Mouse (Mus musculus) cortical plate, adult 2 months (tissue): Measurements from ENCODE around the gene Ebpl. TPM values are rescaled to one million over a fixed set of nuclear protein-coding genes. Genes with fewer than 3 reads are reported as not detected.
"Not testable (repeated sequence)": the region's sequence is repeated elsewhere in the genome, so short reads cannot be mapped to it uniquely, and the experiment has no call there.

ENCODE experiments used
- H3K27ac ChIP-seq: fragments of 200-500 bp; 2 replicates; pipeline ENCODE4 v1.5.1; 2012; ENCODE audit warnings: low read length, control low read depth, inconsistent platforms; ENCODE audit not compliant: insufficient read depth
- H3K4me1 ChIP-seq: fragments of 200-500 bp; 2 replicates; pipeline ENCODE4 v1.6.1; 2011; ENCODE audit warnings: low read length; ENCODE audit not compliant: control insufficient read depth, insufficient read depth
- H3K4me3 ChIP-seq: fragments of 200-500 bp; 2 replicates; pipeline ENCODE4 v1.5.1; 2011; ENCODE audit warnings: mild to moderate bottlenecking, low read length, control low read depth; ENCODE audit not compliant: insufficient read depth
- CTCF ChIP-seq: fragments of 200-500 bp; IDR thresholded peaks from 2 replicates; pipeline ENCODE4 v1.5.1; 2011; ENCODE audit warnings: mild to moderate bottlenecking, control low read depth, low read length; ENCODE audit not compliant: insufficient read depth; ENCODE audit errors: extremely low read depth
- POLR2A ChIP-seq: fragments of 200-500 bp; IDR thresholded peaks from 2 replicates; pipeline ENCODE4 v1.6.1; 2011; ENCODE audit warnings: mild to moderate bottlenecking, low read length, control low read depth; ENCODE audit not compliant: insufficient read depth; ENCODE audit errors: extremely low read depth
- polyA plus RNA-seq: library from polyadenylated mRNA; depleted of rRNA; stranded (reverse); fragments of >200 nt; gene quantifications from 2 replicates; pipeline ENCODE4 v1.2.3, GENCODE M21; 2012

Ebpl gene
- polyA plus RNA-seq, 1 experiment: 3.9 TPM

- Histone ChIP-seq H3K4me3 (no peak overlapping the region), H3K27ac (no peak overlapping the region), H3K4me1 (no peaks in the 10 kb centered on the region)
- no peak for TF ChIP-seq POLR2A
- no peak for TF ChIP-seq CTCF
Observed at GRCm38 (mm10) chr14:61330591-61330990, 29.6 kb downstream of the Ebpl start.

DNA sequence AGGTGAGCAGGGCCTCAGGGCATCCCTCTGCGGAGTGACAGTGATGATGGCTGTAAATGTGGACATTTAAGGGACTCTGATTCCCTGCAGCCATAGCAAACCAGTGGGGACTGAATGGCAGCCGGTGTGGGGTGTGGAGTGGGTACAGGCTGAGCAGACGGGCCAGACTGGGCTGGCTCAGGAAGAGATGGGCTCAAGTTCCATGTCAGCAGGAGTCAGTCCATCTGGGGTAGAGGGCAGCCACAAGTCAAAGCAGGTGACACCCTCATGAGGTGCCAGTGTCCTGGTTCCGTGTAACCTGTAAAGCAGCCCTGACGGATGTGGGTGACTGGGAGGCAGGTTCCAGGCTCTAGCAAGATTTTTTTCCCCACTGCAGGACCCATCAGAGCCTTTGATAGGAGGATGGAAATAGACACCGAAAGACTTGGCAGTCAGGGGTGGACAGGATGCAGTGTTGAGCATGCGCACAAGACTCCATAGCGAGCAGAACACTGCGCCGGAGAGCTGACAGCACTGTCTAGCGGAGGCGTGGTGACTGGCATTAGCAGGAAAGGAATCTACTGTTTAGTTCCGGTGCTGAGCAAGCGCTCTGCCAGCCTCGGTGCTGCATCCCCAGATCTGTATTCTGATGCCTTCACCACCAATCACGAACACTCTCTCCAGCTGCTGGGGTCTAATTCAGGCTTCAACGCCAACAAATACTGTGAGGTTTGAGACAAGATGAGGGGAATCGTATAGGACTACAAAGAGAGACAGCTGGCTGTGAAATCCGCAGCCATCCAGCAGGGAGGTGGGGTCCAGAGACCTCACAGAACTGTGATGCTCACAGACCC is 32.4 kb downstream of the Ebpl start:
- H3K27ac ChIP-seq: peak overlapping the region; percentile 83
- no peaks in the 10 kb centered on the region for H3K4me1 ChIP-seq
- peak; percentile 75 for TF ChIP-seq POLR2A
- TF ChIP-seq CTCF: no peak
- H3K4me3 ChIP-seq: 0 out of 2 replicates have a peak overlapping the region, but pooled peaks have one; percentile 0

DNA sequence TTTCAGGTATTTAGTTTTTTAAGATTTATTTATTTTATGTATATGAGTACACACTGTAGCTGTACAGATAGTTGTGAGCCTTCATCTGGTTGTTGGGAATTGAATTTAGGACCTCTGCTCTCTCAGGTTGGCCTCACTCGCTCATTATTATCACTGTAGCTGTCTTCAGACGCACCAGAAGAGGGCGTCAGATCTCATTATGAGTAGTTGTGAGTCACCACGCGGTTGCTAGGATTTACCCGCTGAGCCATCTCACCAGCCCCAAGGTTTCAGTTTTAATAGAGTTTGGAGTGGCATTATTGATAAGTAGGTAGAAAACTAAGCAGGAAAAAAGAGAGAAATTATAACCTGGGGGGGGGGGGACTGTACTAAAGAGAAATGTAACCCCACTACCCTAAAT is 33.2 kb downstream of the Ebpl start:
- not testable (repeated sequence) for H3K4me3 ChIP-seq, H3K27ac ChIP-seq, H3K4me1 ChIP-seq
- 0 out of 2 replicates have a peak, but pooled peaks have one; percentile 3 for TF ChIP-seq CTCF

DNA sequence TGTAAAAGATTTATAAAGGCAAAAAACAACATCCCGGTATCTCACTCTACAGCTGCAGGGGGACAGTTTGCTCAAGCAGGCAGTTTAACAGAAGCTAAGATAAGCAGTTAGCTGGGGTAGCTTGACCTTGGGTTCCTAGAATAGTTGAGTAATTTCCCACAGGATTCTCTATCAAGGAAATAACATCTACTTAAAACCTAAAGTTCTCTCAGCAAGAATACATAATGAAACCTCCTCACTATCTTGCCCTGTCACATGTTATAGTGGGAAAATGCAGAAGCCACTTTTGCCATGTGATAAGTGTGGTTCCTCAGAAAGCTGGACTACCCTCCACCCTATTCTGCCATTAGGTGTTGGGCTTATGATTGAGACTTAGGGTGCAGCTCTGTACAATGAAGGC is 37.5 kb downstream of the Ebpl start:
- Histone ChIP-seq H3K27ac (no peak overlapping the region), H3K4me1 (no peaks in the 10 kb centered on the region), H3K4me3 (no peak overlapping the region)
- TF ChIP-seq POLR2A: no peak

DNA sequence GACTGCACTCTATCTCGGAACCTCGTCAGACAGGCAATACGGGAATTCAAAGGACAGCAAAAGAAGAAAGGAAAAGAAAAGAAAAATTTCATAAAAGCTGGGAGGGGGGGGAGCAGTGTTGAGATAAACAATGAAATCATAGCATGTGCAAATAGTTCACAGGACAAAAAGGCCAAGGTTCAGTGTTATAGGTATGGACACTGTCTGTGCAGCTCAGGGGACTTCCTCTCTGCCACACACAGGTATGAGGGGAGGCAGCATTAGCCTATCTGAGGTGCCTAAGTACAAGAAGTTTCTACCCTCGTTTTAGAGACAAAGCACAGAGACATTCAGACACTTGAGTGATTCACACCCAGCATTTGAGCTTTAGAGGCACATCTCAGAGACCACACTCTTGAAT is 39.0 kb downstream of the Ebpl start:
- no peaks in the 10 kb centered on the region for H3K4me1 ChIP-seq
- H3K4me3 ChIP-seq: no peak overlapping the region
- TF ChIP-seq CTCF: no peak
- H3K27ac ChIP-seq: no peak overlapping the region

DNA sequence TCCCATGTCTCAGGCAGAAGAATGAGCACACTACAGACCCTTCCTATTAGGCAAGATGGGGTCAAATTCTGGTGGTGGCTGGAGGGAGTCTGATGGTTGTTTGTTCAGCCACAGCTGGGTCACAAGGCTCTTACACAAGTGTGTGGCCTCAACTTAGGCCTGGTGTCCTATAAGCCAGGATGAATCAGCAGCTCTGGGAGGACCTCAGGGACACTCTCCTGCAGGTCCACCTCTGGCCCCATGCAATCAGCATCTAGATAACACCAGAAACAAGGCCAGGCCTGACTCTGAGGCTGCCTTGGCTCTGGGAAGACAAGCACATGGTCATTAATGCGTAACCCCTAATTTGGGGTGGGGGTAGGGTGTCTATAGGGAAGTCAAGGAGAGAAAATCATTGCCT is 39.5 kb downstream of the Ebpl start:
- Histone ChIP-seq H3K27ac (no peak overlapping the region), H3K4me1 (no peaks in the 10 kb centered on the region), H3K4me3 (no peak overlapping the region)
- TF ChIP-seq POLR2A: no peak
- TF ChIP-seq CTCF: no peak

DNA sequence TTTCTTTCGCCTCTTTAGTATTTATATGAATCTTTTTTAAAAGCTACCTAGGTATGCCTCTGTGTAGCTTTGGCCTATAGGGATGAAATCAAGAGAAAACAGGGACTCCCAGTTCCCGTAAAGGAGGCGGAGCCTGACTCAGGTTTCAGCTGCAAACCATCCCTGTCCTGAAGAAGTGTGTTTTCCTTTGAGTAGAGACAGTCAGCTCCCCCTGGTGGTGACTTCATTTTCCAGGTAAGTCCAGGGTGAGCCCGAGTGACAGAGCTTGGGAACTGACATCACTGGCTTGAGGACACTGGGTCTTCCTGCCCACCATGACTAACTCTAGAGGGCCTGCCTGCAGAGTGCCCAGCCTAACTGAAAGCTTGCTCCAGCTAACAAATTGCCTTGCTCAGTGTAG is 43.4 kb downstream of the Ebpl start:
- H3K4me3 ChIP-seq: no peak overlapping the region
- no peaks in the 10 kb centered on the region for H3K4me1 ChIP-seq
- no peak for TF ChIP-seq POLR2A
- peak; percentile 57 for TF ChIP-seq CTCF
- no peak overlapping the region for H3K27ac ChIP-seq

- no peak for TF ChIP-seq POLR2A
- TF ChIP-seq CTCF: no peak
- H3K4me1 ChIP-seq: no peaks in the 10 kb centered on the region
- no peak overlapping the region for H3K27ac ChIP-seq
- no peak overlapping the region for H3K4me3 ChIP-seq
Observed at GRCm38 (mm10) chr14:61310963-61311362, 49.3 kb downstream of the Ebpl start.

DNA sequence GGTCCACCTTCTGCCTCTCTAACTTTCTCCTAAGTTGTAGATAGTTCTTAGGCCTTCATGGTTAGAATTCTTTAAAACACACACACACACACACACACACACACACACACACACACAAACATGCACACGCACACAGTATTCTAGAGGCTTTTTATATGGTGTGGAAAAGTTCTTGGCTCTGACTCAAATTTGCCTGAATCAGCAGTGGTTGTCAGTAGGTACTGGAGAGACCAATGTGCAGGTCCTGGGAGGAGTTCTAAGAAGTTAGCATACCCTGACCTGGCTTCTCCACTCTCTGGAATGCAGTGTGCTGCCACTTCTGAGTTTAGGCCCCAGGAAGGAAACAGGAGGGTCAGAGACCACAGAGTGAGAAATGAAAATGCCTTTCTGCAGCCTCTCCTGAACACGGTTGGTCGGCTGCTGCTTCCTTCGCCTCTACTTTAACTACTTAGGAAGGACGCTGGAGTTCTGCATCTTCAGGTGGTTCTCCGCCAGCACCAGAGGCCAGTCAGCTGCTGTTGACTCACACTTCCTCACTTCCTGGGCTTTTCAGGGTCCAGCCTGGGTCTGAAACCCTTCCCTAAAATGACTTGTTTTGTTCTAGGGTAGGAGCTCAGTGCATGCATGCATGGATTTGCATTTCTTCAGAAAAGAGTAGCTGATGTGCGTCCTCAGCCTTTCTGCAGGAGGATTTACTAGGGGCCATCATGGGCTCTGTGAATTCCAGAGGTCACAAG is 50.0 kb downstream of the Ebpl start:
- Histone ChIP-seq H3K4me3 (no peak overlapping the region), H3K4me1 (no peaks in the 10 kb centered on the region), H3K27ac (no peak overlapping the region)
- TF ChIP-seq POLR2A (no peak), CTCF (no peak)

GRCm38 (mm10) chr14:61309593-61309992 is 50.6 kb downstream of the Ebpl start, which contains the start of gene Arl11:
TSS of gene Arl11 (plus strand) at chr14:61309753.
- Histone ChIP-seq H3K4me3 (no peak within 1 kb of the TSS), H3K27ac (no peak within 1 kb of the TSS), H3K4me1 (no peaks in the 10 kb centered on the region)
- TF ChIP-seq POLR2A: no peak
- no peak for TF ChIP-seq CTCF
